Mouse (Mus musculus) heart, embryonic 11.5 days (tissue): ENCODE data around the gene Kdm2a. TPM values are rescaled to one million over a fixed set of nuclear protein-coding genes. Genes with fewer than 3 reads are reported as not detected.

Experiments
- ATAC-seq: fragments of 200-750 bp; cut with Nextera tagmentation; replicated peaks from 2 replicates; pipeline ENCODE4 v1.8.0; 2017; ENCODE audit warnings: moderate library complexity; ENCODE audit not compliant: insufficient number of reproducible peaks, low FRiP score, low TSS enrichment
- H3K27ac ChIP-seq: fragments of 300-500 bp; sonication (generic); 2 replicates; pipeline ENCODE4 v1.5.1; 2014; ENCODE audit warnings: mild to moderate bottlenecking, low read depth, low read length
- H3K27me3 ChIP-seq: fragments of 300-500 bp; sonication (generic); 2 replicates; pipeline ENCODE4 v1.6.1; 2014; ENCODE audit warnings: mild to moderate bottlenecking, low read length, mixed read lengths; ENCODE audit not compliant: control insufficient read depth, insufficient read depth
- H3K36me3 ChIP-seq: fragments of 300-500 bp; sonication (generic); 2 replicates; pipeline ENCODE4 v1.6.1; 2014; ENCODE audit warnings: mild to moderate bottlenecking, low read length, moderate library complexity, mixed read lengths; ENCODE audit not compliant: control insufficient read depth, insufficient read depth
- H3K4me1 ChIP-seq: fragments of 300-500 bp; sonication (generic); 2 replicates; pipeline ENCODE4 v1.6.1; 2014; ENCODE audit warnings: low read length; ENCODE audit not compliant: control insufficient read depth, insufficient read depth
- H3K4me2 ChIP-seq: fragments of 300-500 bp; sonication (generic); 2 replicates; pipeline ENCODE4 v1.6.1; 2014; ENCODE audit warnings: mild to moderate bottlenecking, moderate library complexity
- H3K4me3 ChIP-seq: fragments of 300-500 bp; sonication (generic); 2 replicates; pipeline ENCODE4 v1.5.1; 2014; ENCODE audit warnings: low read depth, low read length
- H3K9ac ChIP-seq: fragments of 300-500 bp; sonication (generic); 2 replicates; pipeline ENCODE4 v1.6.1; 2014; ENCODE audit warnings: mild to moderate bottlenecking, low read depth, low read length, moderate library complexity
- H3K9me3 ChIP-seq: fragments of 300-500 bp; sonication (generic); replicated peaks from 2 replicates; pipeline ENCODE4 v1.6.1; 2016; ENCODE audit warnings: low read length; ENCODE audit not compliant: control insufficient read depth
- WGBS: fragments of 180-500 bp; shearing (Covaris S2); extraction: QIAGEN DNeasy Blood & Tissue Kit; methylation state at CpG from one replicate; pipeline ENCODE4 v1.1.7; 2014; ENCODE audit not compliant: insufficient replicate concordance; 5-methylcytosine and 5-hydroxymethylcytosine counted together
- polyA plus RNA-seq: library from polyadenylated mRNA; unstranded; fragments of >200 nt; fragmentation: Nextera tagmentation; extraction: Ambion mirVana; gene quantifications from 2 replicates; pipeline ENCODE4 v1.2.1, GENCODE M21; 2014

Gene Kdm2a
- polyA plus RNA-seq, 1 experiment from 2014 or later = 44.9 TPM

DNA sequence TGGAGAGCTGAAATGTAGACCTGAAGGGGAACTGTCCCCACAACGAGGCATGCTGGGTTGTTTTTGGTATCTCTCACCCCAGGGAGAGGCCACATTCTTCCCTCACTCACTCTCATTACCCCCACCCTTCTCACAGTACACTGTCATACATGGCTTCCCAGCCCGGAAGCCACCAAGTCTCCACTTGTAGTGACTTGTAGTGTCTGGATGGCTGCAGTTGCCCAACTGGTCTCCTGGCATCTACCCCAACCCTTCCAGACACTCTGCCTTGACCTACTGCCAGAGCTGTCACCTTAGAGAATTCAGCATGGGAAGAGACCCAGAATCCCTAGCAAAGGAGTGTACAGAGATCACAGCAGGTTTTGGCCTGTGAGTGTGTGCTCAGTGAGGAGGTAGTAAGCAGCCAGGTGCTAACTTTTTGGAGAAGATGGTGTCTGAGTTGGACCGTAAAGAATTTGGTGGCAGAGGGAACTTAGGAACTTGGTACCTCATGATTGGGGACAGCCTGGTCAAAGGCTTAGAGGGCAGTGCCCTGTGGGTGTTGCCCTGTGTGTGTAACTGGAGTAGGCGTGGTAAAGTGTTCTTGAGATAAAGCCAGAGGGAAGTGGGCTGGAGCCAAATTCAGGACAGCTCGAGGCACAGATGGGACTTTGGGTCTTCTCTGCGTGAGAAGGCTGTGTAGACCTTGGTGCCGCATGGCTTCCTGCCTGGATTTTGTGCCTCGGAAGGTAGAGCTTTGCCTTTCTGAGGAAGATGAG lies 22.2 kb upstream of the Kdm2a start:
- Histone ChIP-seq H3K27me3 (no peaks in the 10 kb centered on the region), H3K4me2 (no peak overlapping the region), H3K4me1 (no peaks in the 10 kb centered on the region), H3K36me3 (peaks cover 3% of the 10 kb centered on the region; the same call in 1 of the 2 replicates), H3K9me3 (no peaks in the 10 kb centered on the region), H3K9ac (no peak overlapping the region), H3K27ac (no peak overlapping the region), H3K4me3 (no peak overlapping the region)
- no peak for ATAC-seq
- 72% methylated on average over 8 of the region's 8 CpGs for WGBS

DNA sequence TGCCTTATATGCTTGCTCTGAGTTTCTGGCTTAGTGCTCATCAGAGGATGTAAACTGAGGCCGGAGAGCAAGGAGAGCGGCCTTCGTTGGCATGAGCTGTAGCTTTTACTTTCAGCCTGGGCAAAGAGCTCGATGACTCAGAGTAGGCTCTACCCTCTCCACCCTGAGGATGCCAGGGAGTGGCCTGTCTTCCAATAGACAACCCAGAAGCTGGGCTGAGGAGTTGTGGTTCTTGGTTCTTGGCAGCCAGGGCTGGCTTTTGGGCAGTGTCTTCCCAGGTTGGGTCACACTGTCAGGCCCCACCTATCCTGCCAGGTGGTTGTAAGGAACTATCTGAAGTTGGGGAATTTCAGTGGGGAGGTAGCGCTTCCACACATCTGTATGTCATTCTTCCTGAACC lies 21.6 kb upstream of the Kdm2a start:
- H3K4me2 ChIP-seq = no peak overlapping the region
- no peak overlapping the region for H3K9ac ChIP-seq
- H3K27ac ChIP-seq = no peak overlapping the region
- H3K4me1 ChIP-seq = no peaks in the 10 kb centered on the region
- peaks cover 3% of the 10 kb centered on the region; the same call in 1 of the 2 replicates for H3K36me3 ChIP-seq
- no peaks in the 10 kb centered on the region for H3K27me3 ChIP-seq
- no peak overlapping the region for H3K4me3 ChIP-seq
- 92% methylated on average over 5 of the region's 5 CpGs for WGBS
- no peak for ATAC-seq
- no peaks in the 10 kb centered on the region for H3K9me3 ChIP-seq

DNA sequence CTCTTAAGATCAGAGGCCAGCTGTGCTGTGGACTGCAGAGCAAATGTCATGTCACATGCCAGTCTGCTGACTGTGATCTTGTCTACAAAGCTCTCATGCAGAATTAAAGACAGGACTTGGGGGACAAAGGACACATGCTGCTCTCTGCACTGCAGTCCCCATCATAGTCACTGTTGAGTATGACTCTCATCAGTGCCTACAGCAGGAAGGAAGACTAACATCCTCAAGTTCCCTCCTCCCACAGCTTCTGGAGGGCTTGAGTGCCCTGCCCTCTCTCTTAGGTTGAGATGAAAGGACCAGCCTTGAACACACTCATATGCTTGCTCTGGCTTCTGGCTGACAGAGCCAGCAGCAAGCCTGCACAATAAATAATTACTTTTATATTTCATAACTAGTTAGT lies 19.6 kb upstream of the Kdm2a start:
- peaks cover 3% of the 10 kb centered on the region; the same call in 1 of the 2 replicates for H3K36me3 ChIP-seq
- H3K27ac ChIP-seq = no peak overlapping the region
- H3K4me2 ChIP-seq = no peak overlapping the region
- no peak overlapping the region for H3K4me3 ChIP-seq
- no peaks in the 10 kb centered on the region for H3K27me3 ChIP-seq
- H3K9ac ChIP-seq = no peak overlapping the region
- no peaks in the 10 kb centered on the region for H3K4me1 ChIP-seq
- no peak for ATAC-seq
- no peaks in the 10 kb centered on the region for H3K9me3 ChIP-seq

DNA sequence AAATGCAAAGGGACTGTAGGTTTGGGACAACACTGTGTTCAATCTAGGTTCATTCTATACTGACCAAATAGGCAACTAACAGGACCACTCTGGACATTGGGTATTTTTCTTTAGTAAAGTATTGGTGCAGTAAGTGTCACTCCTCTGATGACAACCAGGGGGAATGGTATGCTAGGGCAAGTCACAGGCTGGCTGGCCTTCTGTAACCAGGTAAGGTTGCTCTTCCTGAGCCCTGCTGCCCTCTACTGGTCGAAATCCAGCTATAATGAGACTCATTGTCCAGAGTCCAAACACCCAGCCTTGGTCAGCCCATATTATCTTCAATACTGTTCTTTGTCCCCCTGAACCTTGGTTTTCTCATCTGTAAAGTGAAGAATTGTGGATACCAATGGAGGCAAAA lies 19.1 kb upstream of the Kdm2a start:
- WGBS = 0% methylated on average over 1 of the region's 1 CpGs
- Histone ChIP-seq H3K4me2 (no peak overlapping the region), H3K9me3 (no peaks in the 10 kb centered on the region), H3K27ac (no peak overlapping the region), H3K9ac (no peak overlapping the region), H3K4me3 (no peak overlapping the region), H3K27me3 (no peaks in the 10 kb centered on the region), H3K4me1 (no peaks in the 10 kb centered on the region), H3K36me3 (peaks cover 3% of the 10 kb centered on the region; the same call in 1 of the 2 replicates)
- no peak for ATAC-seq

DNA sequence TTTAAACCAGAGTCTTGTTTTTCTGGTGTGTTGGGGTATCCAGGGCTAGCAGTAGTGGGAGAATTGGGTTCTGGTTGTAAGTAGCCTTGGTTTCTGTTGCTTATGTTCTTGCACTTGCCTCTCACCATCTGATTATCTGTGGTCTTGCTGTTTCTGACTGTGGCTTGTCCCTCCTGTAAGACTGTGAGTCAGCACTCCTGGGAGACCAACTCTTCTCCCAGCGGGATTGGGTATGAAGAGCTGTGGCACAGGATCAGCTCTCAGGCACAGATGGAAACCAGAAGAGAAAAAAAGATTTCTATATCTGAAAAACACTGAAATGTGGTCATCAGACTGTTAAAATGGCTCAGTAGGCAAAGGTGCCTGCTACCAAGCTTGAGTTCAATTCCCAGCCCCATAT lies 16.5 kb upstream of the Kdm2a start:
- H3K9ac ChIP-seq = no peak overlapping the region
- no peak overlapping the region for H3K4me3 ChIP-seq
- no peak for ATAC-seq
- H3K27me3 ChIP-seq = no peaks in the 10 kb centered on the region
- no peaks in the 10 kb centered on the region for H3K4me1 ChIP-seq
- no peaks in the 10 kb centered on the region for H3K36me3 ChIP-seq
- H3K4me2 ChIP-seq = no peak overlapping the region
- 64% methylated on average over 1 of the region's 1 CpGs for WGBS
- no peak overlapping the region for H3K27ac ChIP-seq
- H3K9me3 ChIP-seq = no peaks in the 10 kb centered on the region

DNA sequence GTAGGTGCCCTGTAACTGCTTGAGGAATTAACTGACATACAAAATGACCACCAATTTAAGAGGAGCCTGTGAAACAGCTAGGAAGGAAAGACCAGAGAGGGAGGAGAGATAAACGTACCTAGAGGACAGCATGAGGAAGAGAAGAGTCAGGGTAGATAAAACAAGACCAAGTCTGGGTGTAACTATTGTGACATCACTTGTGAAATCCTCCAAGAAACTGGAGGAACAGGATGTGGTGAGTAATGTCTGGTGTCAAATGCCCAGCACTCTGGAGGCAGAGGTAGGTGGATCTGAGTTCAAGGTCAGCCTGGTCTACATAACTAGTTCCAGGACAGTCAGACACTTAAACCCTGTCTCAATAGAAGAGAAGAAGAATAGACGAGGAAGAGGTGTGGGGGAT lies 11.0 kb upstream of the Kdm2a start:
- H3K9ac ChIP-seq = no peak overlapping the region
- H3K27ac ChIP-seq = no peak overlapping the region
- H3K4me3 ChIP-seq = no peak overlapping the region
- no peak overlapping the region for H3K4me2 ChIP-seq
- H3K4me1 ChIP-seq = no peaks in the 10 kb centered on the region
- H3K9me3 ChIP-seq = no peaks in the 10 kb centered on the region
- no peak for ATAC-seq
- H3K27me3 ChIP-seq = no peaks in the 10 kb centered on the region
- WGBS = 64% methylated on average over 2 of the region's 2 CpGs
- H3K36me3 ChIP-seq = no peaks in the 10 kb centered on the region

GRCm38 (mm10) chr19:4404840-4405239 lies 6.8 kb upstream of the Kdm2a start:
- Histone ChIP-seq H3K4me1 (no peaks in the 10 kb centered on the region), H3K36me3 (no peaks in the 10 kb centered on the region), H3K27me3 (no peaks in the 10 kb centered on the region), H3K4me2 (no peak overlapping the region), H3K9ac (no peak overlapping the region), H3K27ac (no peak overlapping the region), H3K9me3 (no peaks in the 10 kb centered on the region), H3K4me3 (no peak overlapping the region)
- ATAC-seq = no peak
- WGBS = 79% methylated on average over 2 of the region's 2 CpGs

GRCm38 (mm10) chr19:4398959-4399358 lies 874 bp upstream of the Kdm2a start:
- Histone ChIP-seq H3K36me3 (no peaks in the 10 kb centered on the region), H3K27ac (no peak overlapping the region), H3K27me3 (no peaks in the 10 kb centered on the region), H3K4me2 (no peak overlapping the region), H3K4me1 (0 out of 2 replicates have a peak, but pooled peaks cover 5% of the 10 kb centered on the region), H3K4me3 (no peak overlapping the region), H3K9me3 (no peaks in the 10 kb centered on the region), H3K9ac (no peak overlapping the region)
- no peak for ATAC-seq
- 73% methylated on average over 4 of the region's 4 CpGs for WGBS

GRCm38 (mm10) chr19:4398630-4398948 lies 504 bp upstream of the Kdm2a start:
- H3K36me3 ChIP-seq = no peaks in the 10 kb centered on the region
- H3K9ac ChIP-seq = peak overlapping the region; percentile 90
- 28% methylated on average over 8 of the region's 8 CpGs for WGBS
- no peak for ATAC-seq
- H3K4me3 ChIP-seq = peak overlapping the region; percentile 100
- H3K4me2 ChIP-seq = peak overlapping the region; percentile 98
- H3K4me1 ChIP-seq = 0 out of 2 replicates have a peak, but pooled peaks cover 5% of the 10 kb centered on the region
- no peaks in the 10 kb centered on the region for H3K27me3 ChIP-seq
- H3K9me3 ChIP-seq = no peaks in the 10 kb centered on the region
- no peak overlapping the region for H3K27ac ChIP-seq
